In genomic region chr11:32498757-32499535, GRCm38 (mm10) we compare ENCODE assay signal across 10 mouse cellular contexts. TPM values are rescaled to one million over a fixed set of nuclear protein-coding genes. Genes with fewer than 3 reads are reported as not detected.
A peak's percentile ranks its signal among the peaks of the same experiment; 100 is the strongest.
DNase-seq lines count a peak whose midpoint lies in the region; ATAC-seq and TF ChIP-seq lines count a peak whose summit lies in the region.
"Had no signal": no experiment of that assay in that cellular context is flagged by ENCODE, and none has a peak within 500 bp of the region (broad histone marks: within the 10 kb centered on the region; RNA-seq: fewer than 3 reads in every experiment).

No protein-coding gene starts in this region.

- no peak for TF ChIP-seq CTCF in layer of hippocampus, adult 2 months (conservative IDR thresholded peaks at IDR 0.05)

- no peak overlapping the region for H3K4me3 ChIP-seq in layer of hippocampus, adult 2 months
- H3K4me3 ChIP-seq: heart, embryonic 13.5 days had no signal

- 0 out of 2 replicates have a peak overlapping the region, but pooled peaks have one; percentile 25 for H3K27ac ChIP-seq in layer of hippocampus, adult 2 months
- H3K27ac ChIP-seq: heart, embryonic 13.5 days had no signal

- DNase-seq in heart, adult 18-20 months, result peak; percentile 33 to 63
- DNase-seq in heart, adult 8-10 months (ENCODE audit: low spot score), result no peak
- DNase-seq in NIH3T3 (ENCODE audit: low read depth), result peak; percentile 71
- DNase-seq in cerebellum, adult 9-10 months, result peak; percentile 73
- DNase-seq in layer of hippocampus, adult 2 months (ENCODE audit: low spot score in 2 of 2), result peak; percentile 42 to 47
- peak; percentile 74 for DNase-seq in right cerebral cortex, postnatal 14 days
- no peak for DNase-seq in embryo, embryonic 10.5 days (ENCODE audit: low spot score)

- no peak for ATAC-seq in megakaryocyte progenitor cell, adult 5-6 weeks (replicated peaks; ENCODE audit: poor library complexity)

RNA-seq across cellular contexts. Expression of gene Efcab9, which starts 32.9 kb away (rescaled TPM):
- total RNA-seq in heart, adult 18-20 months (2021), result under 1 TPM in 1 of 2 experiments, not detected in 1; 0.46 TPM
- total RNA-seq in heart, adult 8-10 months (2022), result not detected
- 1 to 10 TPM; 2.7 to 2.9 TPM for total RNA-seq in layer of hippocampus, adult 2 months (2021)
- 1.7 TPM in 1 of 2 replicates, not detected in the other for total RNA-seq in megakaryocyte progenitor cell, adult 5-6 weeks (2015)
- 0.50 and 1.2 TPM in 2 replicates for total RNA-seq in megakaryocyte progenitor cell, adult 5-6 weeks (2017)
- total RNA-seq: liver, adult 2 months had no signal

RNA-seq across cellular contexts. Expression of gene Stk10, which starts 34.2 kb away (rescaled TPM):
- 10 to 100 TPM in 1 of 2 experiments, 1 to 10 TPM in 1; 8.2 to 11.6 TPM for total RNA-seq in heart, adult 18-20 months (2021)
- 1 to 10 TPM; 6.6 to 9.2 (median 8.7) TPM for total RNA-seq in heart, adult 8-10 months (2022)
- total RNA-seq in layer of hippocampus, adult 2 months (2021), result 1 to 10 TPM; 7.3 to 9.0 TPM
- total RNA-seq in megakaryocyte progenitor cell, adult 5-6 weeks (2015), result 12.8 and 15.8 TPM in 2 replicates
- total RNA-seq in megakaryocyte progenitor cell, adult 5-6 weeks (2017), result 15.7 and 16.8 TPM in 2 replicates

RNA-seq across cellular contexts. Expression of gene Ubtd2, which starts 43.8 kb away (rescaled TPM):
- total RNA-seq in heart, adult 18-20 months (2021), result 1 to 10 TPM; 3.4 to 4.2 TPM
- 1 to 10 TPM; 3.0 to 4.4 (median 3.7) TPM for total RNA-seq in heart, adult 8-10 months (2022)
- 10 to 100 TPM; 29.4 to 33.7 TPM for total RNA-seq in layer of hippocampus, adult 2 months (2021)
- total RNA-seq in megakaryocyte progenitor cell, adult 5-6 weeks (2015), result 6.5 and 9.7 TPM in 2 replicates
- total RNA-seq in megakaryocyte progenitor cell, adult 5-6 weeks (2017), result 2.6 and 4.0 TPM in 2 replicates

Comparison
In these comparisons a context has a peak if more than half of its experiments do, and no peak if none do; other contexts are left out.
1. DNase-seq: peak in heart, adult 18-20 months (2 of 2), NIH3T3 (single experiment), cerebellum, adult 9-10 months (single experiment), layer of hippocampus, adult 2 months (2 of 2) and right cerebral cortex, postnatal 14 days (single experiment); none in heart, adult 8-10 months (single experiment) and embryo, embryonic 10.5 days (single experiment).